Mouse (Mus musculus) gastrocnemius, adult 8-10 months (tissue): Measurements from ENCODE around the gene Pmis2. TPM values are rescaled to one million over a fixed set of nuclear protein-coding genes. Genes with fewer than 3 reads are reported as not detected.

Experiments
- DNase-seq, 2 experiments: peaks; one replicate each; pipeline ENCODE4 v3.0.0; 2022; ENCODE audit warnings: low spot score in 2 of 2
- total RNA-seq, 4 experiments: library from RNA; stranded (reverse); gene quantifications; 2 replicates each; pipeline ENCODE4 v1.2.4; 2022

The Pmis2 gene
- 1 to 10 TPM; 1.9 to 3.4 (median 2.9) TPM for total RNA-seq

- DNase-seq, result no peak
Observed at GRCm38 (mm10) chr7:30671480-30671879, at the start of gene Pmis2. Gene Pmis2 (minus strand): TSS chr7:30671605.

DNA sequence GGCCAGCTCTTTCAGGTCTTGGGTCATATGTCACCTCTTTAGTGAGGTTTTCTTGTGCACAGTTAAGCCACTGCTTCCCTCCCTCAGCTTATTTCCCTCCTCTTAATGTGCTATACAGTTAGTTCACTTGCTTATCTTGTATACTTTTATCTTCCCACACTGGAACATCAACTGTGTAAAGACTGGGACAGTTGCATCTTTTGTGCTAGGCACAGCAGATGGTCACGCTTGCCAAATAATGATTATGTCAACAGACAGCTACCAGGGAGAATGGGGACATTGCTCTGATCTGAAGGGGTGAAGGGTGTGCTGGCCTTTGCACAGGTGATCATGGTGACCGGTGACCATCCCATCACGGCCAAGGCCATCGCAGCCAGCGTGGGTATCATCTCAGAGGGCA lies 48.3 kb upstream of the Pmis2 start:
- DNase-seq, result no peak

GRCm38 (mm10) chr7:30717716-30718046 lies 46.3 kb upstream of the Pmis2 start:
- peak in 1 of 2 experiments; percentile 16 for DNase-seq

DNA sequence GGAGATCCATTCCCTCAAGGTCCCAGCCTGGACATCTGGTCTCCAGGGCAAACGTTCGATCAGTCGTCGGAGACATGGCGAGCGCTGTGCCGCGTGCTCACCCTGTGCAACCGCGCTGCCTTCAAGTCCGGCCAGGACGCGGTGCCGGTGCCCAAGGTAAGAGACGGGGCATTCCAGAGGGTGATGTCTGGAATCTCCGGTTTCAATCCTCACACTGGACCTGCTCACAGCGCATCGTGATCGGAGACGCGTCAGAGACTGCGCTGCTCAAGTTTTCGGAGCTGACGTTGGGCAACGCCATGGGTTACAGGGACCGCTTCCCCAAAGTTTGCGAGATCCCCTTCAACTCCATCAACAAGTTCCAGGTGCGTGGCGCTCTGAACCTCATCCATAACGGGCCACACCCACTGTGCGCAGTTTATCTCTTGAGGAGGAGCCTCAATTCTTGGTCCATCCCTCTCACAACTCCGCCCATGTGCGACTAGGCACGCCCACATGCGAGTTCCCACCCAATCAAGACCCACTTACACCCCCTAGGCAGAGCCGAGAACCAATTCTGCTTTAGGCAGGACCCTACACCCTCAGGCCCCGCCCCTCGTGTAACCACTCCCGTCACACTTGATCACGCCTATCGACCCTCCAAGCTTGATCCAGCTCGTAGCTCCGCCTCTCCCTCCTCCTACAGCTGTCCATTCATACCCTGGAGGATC lies 45.8 kb upstream of the Pmis2 start:
- peak in 1 of 2 experiments; percentile 25 for DNase-seq

DNA sequence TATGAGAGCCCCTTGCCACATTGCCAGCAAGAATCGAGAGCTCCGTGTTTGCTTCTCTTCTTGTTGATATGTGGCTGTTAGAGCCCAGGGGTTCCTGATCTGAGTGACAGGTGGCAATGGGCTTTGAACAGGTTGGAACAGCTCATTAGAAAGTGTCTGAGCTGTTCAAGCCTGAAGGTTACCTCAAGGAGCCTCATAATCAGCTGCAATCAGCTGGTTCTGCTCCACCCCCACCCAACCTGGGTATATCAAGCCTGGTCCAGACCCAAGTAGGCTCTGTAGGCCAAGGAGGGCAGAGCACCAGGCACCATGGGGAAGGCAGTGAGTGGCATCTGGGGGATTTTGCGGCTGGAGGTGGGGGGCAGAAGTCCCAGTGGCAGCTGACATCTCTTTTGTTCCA lies 40.5 kb upstream of the Pmis2 start, which contains the start of gene Atp4a:
Atp4a (plus strand) TSS at position 268 of the 400 bp plus-strand sequence.
- no peak for DNase-seq

DNA sequence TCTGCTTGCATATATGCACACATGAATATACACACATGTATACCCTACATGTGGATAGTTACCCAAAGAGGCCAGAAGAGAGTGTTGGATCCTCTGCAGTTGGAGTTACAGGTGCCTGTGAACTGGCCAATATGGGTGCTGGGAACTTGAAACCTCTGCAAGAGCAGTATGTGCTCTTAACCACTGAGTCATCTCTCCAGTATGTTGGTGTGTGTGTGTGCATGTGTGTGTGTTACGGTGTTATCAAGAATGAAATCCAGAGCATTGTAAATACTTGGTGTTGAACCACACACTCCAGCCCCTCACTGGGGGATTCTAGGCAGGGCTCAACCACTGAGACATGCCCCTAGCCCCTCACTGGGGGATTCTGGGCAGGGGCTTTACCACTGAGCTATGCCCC lies 36.0 kb upstream of the Pmis2 start:
- DNase-seq, result no peak

DNA sequence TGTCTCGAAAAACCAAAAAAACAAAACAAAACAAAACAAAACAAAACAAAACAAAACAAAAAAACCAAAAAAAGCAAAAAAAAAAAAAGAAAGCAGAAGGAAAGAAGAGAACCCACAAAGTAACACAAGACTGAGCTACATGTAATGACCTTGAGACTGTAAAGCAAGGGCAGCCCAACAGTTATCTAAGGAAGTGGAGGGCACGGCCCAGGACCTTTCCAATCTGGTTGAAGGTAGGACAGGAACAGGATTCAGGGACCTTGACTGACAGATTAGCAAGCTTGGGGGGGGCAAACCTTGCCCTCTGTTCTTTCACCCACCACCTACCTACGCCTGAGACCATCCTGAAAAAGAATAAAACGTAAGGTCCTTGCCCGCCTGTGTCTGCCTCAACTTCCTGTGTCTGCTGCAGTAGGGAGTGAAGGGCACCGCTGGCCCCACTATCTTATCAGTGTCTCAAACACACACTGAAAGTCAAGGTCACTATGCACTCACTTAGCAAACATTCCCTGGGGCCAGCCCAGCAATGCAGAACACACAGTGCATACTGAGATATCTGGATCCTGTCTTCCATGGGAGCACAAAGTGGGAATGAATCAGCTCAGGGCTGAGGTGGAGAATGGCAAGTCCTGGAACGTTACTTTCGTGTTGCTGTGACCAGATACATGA lies 34.9 kb upstream of the Pmis2 start:
- DNase-seq, result no peak

GRCm38 (mm10) chr7:30698589-30698988 lies 27.2 kb upstream of the Pmis2 start, which contains the start of gene 2200002J24Rik:
Gene 2200002J24Rik (plus strand): TSS chr7:30698926.
- DNase-seq, result no peak

DNA sequence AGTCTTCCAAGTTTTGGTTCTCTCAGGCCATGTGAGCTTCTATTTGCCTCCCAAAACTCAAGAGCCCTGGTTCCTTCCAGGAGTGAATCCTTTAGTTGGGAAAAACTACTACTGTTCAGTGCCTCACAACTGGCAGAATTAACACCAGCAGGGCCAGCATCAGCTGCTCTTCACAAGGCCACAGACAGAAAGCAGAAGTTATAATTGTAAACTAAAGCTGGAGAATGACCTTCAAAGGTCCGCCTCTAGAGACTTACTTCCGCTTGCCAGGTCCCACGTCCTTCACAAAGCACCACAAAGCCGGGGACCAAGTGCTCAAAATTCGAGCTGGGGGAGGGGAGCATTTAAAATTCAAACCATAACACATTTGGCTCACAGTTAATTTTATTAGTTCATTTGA lies 26.7 kb upstream of the Pmis2 start:
- no peak for DNase-seq

- no peak for DNase-seq
Observed at GRCm38 (mm10) chr7:30688325-30688724, 16.9 kb upstream of the Pmis2 start.

DNA sequence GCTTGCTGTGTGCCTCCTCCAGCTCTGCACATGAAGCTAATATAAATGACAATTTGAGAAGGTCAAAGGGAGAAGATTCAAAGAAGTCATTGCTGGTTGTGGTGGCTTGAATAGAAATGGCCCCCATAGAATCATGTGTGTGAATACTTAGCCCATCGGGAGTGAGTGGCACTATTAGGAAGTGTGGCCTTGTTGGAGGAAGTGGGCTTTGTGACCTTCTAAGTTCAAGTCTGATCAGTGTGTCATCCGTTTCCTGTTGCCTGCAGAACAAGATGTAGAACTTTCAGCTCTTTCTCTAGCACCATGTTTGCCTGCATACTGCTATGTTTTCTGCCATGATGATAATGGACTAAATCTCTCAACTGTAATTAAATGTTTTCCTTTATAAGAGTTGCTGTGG lies 12.0 kb upstream of the Pmis2 start:
- DNase-seq, result no peak

DNA sequence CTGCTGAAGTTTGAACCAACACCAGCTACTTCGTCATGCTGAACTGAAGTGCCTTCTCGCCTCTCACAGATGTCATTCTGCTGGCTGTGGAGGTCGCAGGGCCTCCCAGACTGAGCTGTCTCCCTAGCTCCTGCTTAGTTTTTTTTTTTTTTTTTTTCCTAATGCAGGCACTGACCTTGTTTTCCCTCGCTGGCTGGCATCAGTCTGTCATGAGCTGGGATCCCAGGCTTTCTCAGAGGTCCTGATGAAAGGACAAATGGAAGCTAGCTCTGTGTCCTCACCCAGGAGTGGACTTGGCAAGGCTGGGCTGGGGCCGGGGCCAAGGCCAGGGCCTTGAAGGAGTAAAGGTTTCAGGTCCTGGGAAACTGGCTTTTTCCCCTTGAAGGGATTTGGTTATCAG lies 10.5 kb upstream of the Pmis2 start:
- DNase-seq, result peak; percentile 49 to 65

GRCm38 (mm10) chr7:30678263-30678975 lies 7.0 kb upstream of the Pmis2 start:
- DNase-seq, result peak; percentile 20 to 27

GRCm38 (mm10) chr7:30669229-30669628 lies 2.2 kb downstream of the Pmis2 start:
- DNase-seq, result no peak

DNA sequence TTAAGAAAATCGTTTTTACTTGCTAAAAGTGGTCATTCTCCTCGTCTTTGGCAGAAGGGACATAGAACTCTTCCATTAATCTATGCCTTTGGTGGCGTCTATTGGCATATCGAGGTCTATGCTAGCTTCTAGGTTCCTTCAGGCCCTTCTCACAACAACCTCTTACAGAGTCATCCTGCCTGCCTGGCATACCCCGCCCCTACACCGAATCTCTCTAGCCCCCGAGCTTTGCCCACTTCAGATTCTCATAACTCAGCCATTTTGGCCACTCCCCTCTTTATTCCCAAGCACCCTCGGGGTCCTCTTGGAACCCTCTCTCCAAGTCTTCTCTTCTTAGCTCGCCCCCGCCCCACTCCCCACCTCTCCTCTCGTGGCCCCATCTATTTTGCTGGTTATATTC lies 6.1 kb downstream of the Pmis2 start:
- DNase-seq, result no peak

DNA sequence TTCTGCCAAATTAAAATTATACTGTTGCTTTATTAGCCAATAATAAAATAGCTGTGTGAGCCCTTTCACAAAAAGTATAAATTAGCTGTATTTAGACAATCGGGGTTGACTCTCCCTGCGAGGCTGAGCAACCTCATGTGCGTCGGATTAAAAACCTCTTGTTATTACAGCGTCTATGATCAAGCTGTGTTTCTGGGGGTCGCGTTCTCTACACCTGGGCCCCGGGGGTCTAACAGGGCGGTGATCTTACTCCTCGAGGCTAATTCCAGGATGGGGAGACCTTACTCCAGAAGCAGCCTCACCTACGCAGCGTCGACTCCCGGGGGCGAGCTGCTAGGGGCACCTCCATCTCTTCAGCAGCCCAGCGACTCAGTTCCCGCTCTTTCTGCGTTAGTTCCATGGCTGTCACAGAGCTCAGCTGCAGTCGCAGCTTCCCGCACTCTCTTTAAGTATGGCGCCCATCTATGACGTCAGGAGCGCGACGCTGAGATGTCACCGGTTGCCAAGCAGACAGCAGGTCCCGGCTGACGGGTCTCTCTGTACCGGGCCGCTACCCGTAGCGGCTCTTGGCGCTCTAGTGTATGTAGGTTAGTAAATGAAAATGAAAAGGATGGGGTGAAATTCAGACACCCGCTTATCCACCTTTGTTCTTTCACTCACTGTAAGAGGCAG lies 6.7 kb downstream of the Pmis2 start, which contains the start of gene Haus5:
Haus5 (minus strand) TSS at position 466 of the 672 bp plus-strand sequence.
- peak; percentile 73 to 78 for DNase-seq

- peak; percentile 98 for DNase-seq
Observed at GRCm38 (mm10) chr7:30649591-30650540, 21.5 kb downstream of the Pmis2 start, which contains the start of gene Rbm42. Gene Rbm42 (minus strand): TSS chr7:30650317.

GRCm38 (mm10) chr7:30639083-30639482 lies 32.3 kb downstream of the Pmis2 start:
- DNase-seq, result no peak

DNA sequence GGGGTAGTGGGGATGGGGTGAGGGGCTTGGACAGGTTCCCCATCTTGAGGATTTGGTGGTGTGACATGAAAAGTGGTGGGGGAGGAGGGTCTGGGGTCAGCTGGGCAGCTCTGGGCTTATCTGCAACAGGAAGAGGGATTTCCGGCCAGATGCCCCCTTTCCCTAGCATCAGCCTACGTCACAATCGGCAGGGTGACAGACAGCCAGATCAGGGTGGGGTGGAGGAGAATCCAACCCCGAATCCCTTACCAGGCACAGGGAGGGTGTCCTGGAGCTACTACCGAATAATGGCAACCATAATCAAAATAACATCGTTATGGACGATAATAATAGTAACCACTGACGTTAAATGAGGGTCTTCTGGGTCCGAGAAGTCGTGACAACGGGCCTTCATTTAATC lies 35.0 kb downstream of the Pmis2 start:
- DNase-seq, result no peak

GRCm38 (mm10) chr7:30635752-30636151 lies 35.7 kb downstream of the Pmis2 start, which contains the start of gene Etv2:
Gene Etv2 (minus strand): TSS chr7:30635852.
- DNase-seq, result no peak
